Comparison of ENCODE assay signal across 9 mouse cellular contexts in genomic region chrX:49273487-49274042, GRCm38 (mm10). TPM values are rescaled to one million over a fixed set of nuclear protein-coding genes. Genes with fewer than 3 reads are reported as not detected.
DNase-seq lines count a peak whose midpoint lies in the region; ATAC-seq and TF ChIP-seq lines count a peak whose summit lies in the region.
"Had no signal": no experiment of that assay in that cellular context is flagged by ENCODE, and none has a peak within 500 bp of the region (broad histone marks: within the 10 kb centered on the region; RNA-seq: fewer than 3 reads in every experiment).

No protein-coding gene starts in this region.

- intact Hi-C loops in left cerebral cortex, adult 2 months (cut with DNase I) = no loop called here

- peak overlapping the region; percentile 29 for H3K4me3 ChIP-seq in forebrain, embryonic 15.5 days
- peak overlapping the region; percentile 38 for H3K4me3 ChIP-seq in left cerebral cortex, adult 2 months

- peak; percentile 12 for DNase-seq in layer of hippocampus, adult 11-12 months (ENCODE audit: low spot score)
- no peak for DNase-seq in layer of hippocampus, adult 9-10 months (ENCODE audit: low spot score)
- DNase-seq in left cerebral cortex, adult 2 months (ENCODE audit: extremely low spot score in 1 of 2, low spot score in 2 of 2) = peak; percentile 9 to 13
- peak; percentile 25 to 28 for DNase-seq in right cerebral cortex, postnatal 10 days (ENCODE audit: low spot score in 2 of 2)
- no peak for DNase-seq in thymus, postnatal 36 days
- DNase-seq in testis, postnatal 14 days (ENCODE audit: low spot score) = no peak
- no peak for DNase-seq in kidney, postnatal 25 days
- DNase-seq: lung, adult 2 months had no signal

- no peak for TF ChIP-seq CTCF in left cerebral cortex, adult 2 months (IDR thresholded peaks at IDR 0.05)

- peak overlapping the region; percentile 41 for H3K4me2 ChIP-seq in forebrain, embryonic 15.5 days (replicated peaks)

- no peak overlapping the region for H3K27ac ChIP-seq in forebrain, embryonic 15.5 days (replicated peaks)
- H3K27ac ChIP-seq in left cerebral cortex, adult 2 months = no peak overlapping the region

- no peaks in the 10 kb centered on the region for H3K9me3 ChIP-seq in forebrain, embryonic 15.5 days

- ATAC-seq in forebrain, embryonic 15.5 days (replicated peaks) = peak; percentile 87

- 0 out of 2 replicates have a peak, but pooled peaks cover 4% of the 10 kb centered on the region for H3K4me1 ChIP-seq in forebrain, embryonic 15.5 days

- 24% methylated on average over 12 of the region's 12 CpGs for WGBS in forebrain, embryonic 15.5 days

- 0 out of 2 replicates have a peak overlapping the region, but pooled peaks have one; percentile 32 for H3K9ac ChIP-seq in forebrain, embryonic 15.5 days (replicated peaks)

- no peaks in the 10 kb centered on the region for H3K27me3 ChIP-seq in forebrain, embryonic 15.5 days

- no peaks in the 10 kb centered on the region for H3K36me3 ChIP-seq in forebrain, embryonic 15.5 days

RNA-seq across cellular contexts. Expression of gene Enox2, which starts 14.5 kb away (rescaled TPM):
- polyA plus RNA-seq in forebrain, embryonic 15.5 days (2015; fragmentation: Nextera tagmentation; extraction: Ambion mirVana) = 8.5 and 9.1 TPM in 2 replicates
- 10 to 100 TPM in 1 of 2 experiments, 1 to 10 TPM in 1; 9.5 to 10.0 TPM for total RNA-seq in left cerebral cortex, adult 2 months (2021)

Comparison
In these comparisons a context has a peak if more than half of its experiments do, and no peak if none do; other contexts are left out.
1. DNase-seq: peak in layer of hippocampus, adult 11-12 months (single experiment), left cerebral cortex, adult 2 months (2 of 2) and right cerebral cortex, postnatal 10 days (2 of 2); none in layer of hippocampus, adult 9-10 months (single experiment), thymus, postnatal 36 days (0 of 2), testis, postnatal 14 days (single experiment) and kidney, postnatal 25 days (0 of 2).